8 mouse cellular contexts compared by ENCODE assay signal in the genomic region with DNA sequence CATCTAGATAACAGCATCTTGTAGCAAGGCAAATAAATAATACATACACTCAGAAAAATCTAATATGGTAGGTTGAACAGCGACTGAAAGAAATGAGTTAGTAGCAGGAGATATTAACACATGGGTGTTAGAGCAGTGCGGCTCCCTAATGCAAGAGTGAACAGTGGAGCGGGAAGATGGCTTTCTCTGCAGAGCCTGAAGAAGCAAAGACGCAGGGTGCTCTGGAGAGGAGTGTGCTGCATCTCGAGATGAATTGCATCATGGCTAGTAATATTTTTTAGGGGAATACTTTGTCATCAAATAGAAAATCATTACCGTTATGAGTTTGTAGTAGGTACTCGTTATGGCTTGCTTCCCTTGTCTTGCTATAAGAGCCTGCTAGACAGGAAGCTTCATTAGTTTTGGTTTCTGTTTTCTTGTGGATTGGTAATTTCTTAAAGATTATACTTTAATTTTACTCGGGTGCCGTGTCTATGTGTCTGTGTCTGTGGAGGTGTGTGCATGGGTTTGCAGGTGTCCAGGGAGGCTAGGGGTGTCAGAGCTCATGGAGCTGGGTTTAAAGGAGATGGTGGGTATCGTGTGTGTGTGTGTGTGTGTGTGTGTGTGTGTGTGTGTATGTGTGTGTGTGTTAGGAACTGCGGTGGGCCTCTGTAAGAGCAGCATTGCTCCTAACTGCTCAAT. TPM values are rescaled to one million over a fixed set of nuclear protein-coding genes. Genes with fewer than 3 reads are reported as not detected.
DNase-seq lines count a peak whose midpoint lies in the region; ATAC-seq lines count a peak whose summit lies in the region.

No protein-coding gene starts in this region.

- H3K27me3 ChIP-seq in kidney, embryonic 14.5 days (ENCODE audit: control insufficient read depth, insufficient read depth, low read length), result no peaks in the 10 kb centered on the region
- no peaks in the 10 kb centered on the region for H3K27me3 ChIP-seq in neural tube, embryonic 14.5 days (ENCODE audit: control insufficient read depth, insufficient read depth, low read length)

- no peak for DNase-seq in kidney, adult 11 months
- peak; percentile 60 for DNase-seq in brain, adult 2 months (ENCODE audit: low read depth, low spot score)
- DNase-seq in left cerebral cortex, postnatal 36 days (ENCODE audit: low spot score in 2 of 2), result no peak
- DNase-seq in urinary bladder, adult 2 months (ENCODE audit: low spot score), result no peak
- DNase-seq in layer of hippocampus, adult 9-10 months (ENCODE audit: low spot score), result no peak

- no peak for ATAC-seq in kidney, embryonic 14.5 days (ENCODE audit: low FRiP score, low TSS enrichment)
- ATAC-seq in inflammation-experienced regulatory T-cells, adult 6 months, result peak; percentile 59
- peak; percentile 45; the same call in 1 of the 2 replicates for ATAC-seq in neural tube, embryonic 14.5 days (ENCODE audit: low read depth)

- no peak overlapping the region for H3K9ac ChIP-seq in kidney, embryonic 14.5 days (ENCODE audit: low read depth, low read length)
- H3K9ac ChIP-seq in neural tube, embryonic 14.5 days (replicated peaks; ENCODE audit: low read depth, low read length), result no peak overlapping the region; the same call in 1 of the 2 replicates

- 77% methylated on average over 11 of the region's 11 CpGs for WGBS in kidney, embryonic 14.5 days
- 51% methylated on average over 11 of the region's 11 CpGs for WGBS in neural tube, embryonic 14.5 days

- H3K9me3 ChIP-seq in kidney, embryonic 14.5 days (ENCODE audit: control insufficient read depth, low read length), result no peaks in the 10 kb centered on the region
- no peaks in the 10 kb centered on the region for H3K9me3 ChIP-seq in neural tube, embryonic 14.5 days (ENCODE audit: control insufficient read depth, low read length)

- H3K4me1 ChIP-seq in kidney, embryonic 14.5 days (ENCODE audit: control insufficient read depth, insufficient read depth, low read length), result peaks cover 26% of the 10 kb centered on the region
- H3K4me1 ChIP-seq in neural tube, embryonic 14.5 days (ENCODE audit: control insufficient read depth, insufficient read depth, low read length), result peaks cover 24% of the 10 kb centered on the region; the same call in 1 of the 2 replicates

- H3K4me3 ChIP-seq in kidney, embryonic 14.5 days (ENCODE audit: low read length), result no peak overlapping the region
- H3K4me3 ChIP-seq in neural tube, embryonic 14.5 days (ENCODE audit: low read depth, low read length), result no peak overlapping the region

- intact Hi-C loops in left cerebral cortex, postnatal 36 days (cut with DNase I), result loop anchor here (5.0 kb wide), 1 partner anchor 51 kb away; a partner anchor contains a TSS

- H3K36me3 ChIP-seq in kidney, embryonic 14.5 days (ENCODE audit: control insufficient read depth, insufficient read depth, low read length), result no peaks in the 10 kb centered on the region
- H3K36me3 ChIP-seq in neural tube, embryonic 14.5 days (ENCODE audit: control insufficient read depth, insufficient read depth, low read length), result no peaks in the 10 kb centered on the region

- H3K4me2 ChIP-seq in kidney, embryonic 14.5 days (replicated peaks; ENCODE audit: low read depth, low read length), result peak overlapping the region; percentile 4; the same call in 1 of the 2 replicates
- peak overlapping the region; percentile 33 for H3K4me2 ChIP-seq in neural tube, embryonic 14.5 days (ENCODE audit: low read depth, low read length)

- no peak overlapping the region for H3K27ac ChIP-seq in kidney, embryonic 14.5 days (ENCODE audit: low read depth, low read length)
- peak overlapping the region; percentile 11 for H3K27ac ChIP-seq in neural tube, embryonic 14.5 days (ENCODE audit: low read depth, low read length)

RNA-seq across cellular contexts. Expression of a gene that starts 51.8 kb away (rescaled TPM):
- polyA plus RNA-seq in kidney, embryonic 14.5 days (2014; fragmentation: Nextera tagmentation; extraction: Ambion mirVana), result 14.3 and 16.1 TPM in 2 replicates
- 10 to 100 TPM; 10.7 to 17.4 (median 10.7) TPM for polyA plus RNA-seq in inflammation-experienced regulatory T-cells, adult 6 months (2017; shearing (Covaris generic))
- polyA plus RNA-seq in neural tube, embryonic 14.5 days (2014; fragmentation: Nextera tagmentation; extraction: Ambion mirVana), result 16.8 and 22.8 TPM in 2 replicates
- 10 to 100 TPM; 60.9 to 61.3 TPM for total RNA-seq in left cerebral cortex, postnatal 36 days (2021)
- 13.5 and 18.0 TPM in 2 replicates for polyA plus RNA-seq in urinary bladder, adult 2 months (2012; rRNA removed)
